Mouse (Mus musculus): ENCODE data around the gene Gm37419. TPM values are rescaled to one million over a fixed set of nuclear protein-coding genes. Genes with fewer than 3 reads are reported as not detected.

The Gm37419 gene
- polyA plus RNA-seq, 1 experiment, result not detected

- no peak overlapping the region for H3K4me2 ChIP-seq (ENCODE audit: low read depth)
- H3K79me2 ChIP-seq (ENCODE audit: control insufficient read depth, insufficient read depth), result peaks cover 13% of the 10 kb centered on the region
- H3K36me3 ChIP-seq (ENCODE audit: control insufficient read depth, insufficient read depth), result no peaks in the 10 kb centered on the region
- no peak overlapping the region for H3ac ChIP-seq (ENCODE audit: control insufficient read depth, insufficient read length)
- no peaks in the 10 kb centered on the region for H3K27me3 ChIP-seq (ENCODE audit: control insufficient read depth, insufficient read depth, insufficient read length)
- H3K4me3 ChIP-seq, result no peak overlapping the region
- TF ChIP-seq MYOD1 (IDR thresholded peaks at IDR 0.05; ENCODE audit: control insufficient read depth in 1 of 3, insufficient read length in 2 of 3, low read depth in 2 of 3) (no peak), TCF3 (IDR thresholded peaks at IDR 0.05; ENCODE audit: insufficient read length, low read depth) (no peak), CEBPB (IDR thresholded peaks at IDR 0.05; ENCODE audit: insufficient read depth, poor library complexity, severe bottlenecking) (no peak), E2F4 (IDR thresholded peaks at IDR 0.05; ENCODE audit: insufficient read depth) (no peak), REST (IDR thresholded peaks at IDR 0.05; ENCODE audit: insufficient read depth, insufficient read length) (no peak), POLR2A (IDR thresholded peaks at IDR 0.05; ENCODE audit: insufficient read length, low read depth) (no peak), USF1 (IDR thresholded peaks at IDR 0.05; ENCODE audit: low read depth) (no peak), TCF12 (IDR thresholded peaks at IDR 0.05; ENCODE audit: insufficient read depth, poor library complexity, severe bottlenecking) (no peak), MAX (IDR thresholded peaks at IDR 0.05; ENCODE audit: low read depth) (no peak), MYOG (IDR thresholded peaks at IDR 0.05; ENCODE audit: control insufficient read depth in 1 of 3, insufficient read depth in 1 of 3, insufficient read length in 2 of 3, low read depth in 2 of 3) (no peak), POLR2AphosphoS2 (IDR thresholded peaks at IDR 0.05; ENCODE audit: insufficient read length, low read depth) (no peak), SRF (IDR thresholded peaks at IDR 0.05; ENCODE audit: control insufficient read depth, insufficient read length, low read depth) (no peak)
Observed at GRCm38 (mm10) chr16:23993351-23994321, 5.4 kb downstream of the Gm37419 start.

DNA sequence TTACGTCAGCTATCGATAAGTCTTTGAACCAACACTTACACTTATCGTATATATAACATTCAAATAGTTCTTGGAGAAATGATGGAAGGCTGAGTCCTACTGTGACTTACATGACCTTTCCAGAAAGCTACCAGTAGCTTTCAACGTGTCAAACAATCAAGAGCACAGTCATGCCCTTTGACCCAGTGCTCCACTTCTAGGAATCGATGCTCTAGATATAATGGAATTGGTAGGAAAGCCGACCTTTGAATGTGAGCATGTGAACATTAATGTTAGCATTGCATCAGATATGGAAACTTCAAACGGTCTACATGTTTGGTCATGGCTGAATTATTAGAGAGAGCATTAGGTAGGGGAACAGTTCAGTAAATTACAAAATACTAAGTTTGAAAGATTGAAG, 8.1 kb downstream of the Gm37419 start:
- no peak overlapping the region for H3K4me3 ChIP-seq
- H3K4me2 ChIP-seq (ENCODE audit: low read depth), result no peak overlapping the region

DNA sequence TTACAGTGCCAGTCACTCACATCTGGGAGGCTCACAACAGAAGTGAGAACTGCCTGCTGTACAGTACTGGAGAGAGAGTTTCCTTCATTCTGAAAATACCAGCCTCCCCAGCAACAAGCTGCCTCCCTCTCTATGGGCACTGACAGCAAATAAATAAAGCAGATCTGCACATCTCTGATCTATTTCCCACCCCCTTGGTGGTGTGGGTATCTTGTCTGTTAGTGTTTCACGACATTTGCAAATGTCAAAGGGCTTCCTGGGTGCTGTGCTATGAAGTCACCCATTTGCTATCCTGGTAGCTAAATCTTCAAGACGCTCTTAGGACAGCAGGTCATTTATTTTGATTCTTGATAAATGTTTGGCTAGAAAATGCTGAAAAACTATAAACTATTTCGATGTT, 8.9 kb downstream of the Gm37419 start:
- Histone ChIP-seq H3ac (ENCODE audit: control insufficient read depth, insufficient read length) (no peak overlapping the region), H3K36me3 (ENCODE audit: control insufficient read depth, insufficient read depth) (no peaks in the 10 kb centered on the region), H3K27me3 (ENCODE audit: control insufficient read depth, insufficient read depth, insufficient read length) (no peaks in the 10 kb centered on the region), H3K4me3 (no peak overlapping the region), H3K79me2 (ENCODE audit: control insufficient read depth, insufficient read depth) (no peaks in the 10 kb centered on the region), H3K4me2 (ENCODE audit: low read depth) (no peak overlapping the region)
- TF ChIP-seq MYOD1 (IDR thresholded peaks at IDR 0.05; ENCODE audit: control insufficient read depth in 1 of 3, insufficient read length in 2 of 3, low read depth in 2 of 3) (no peak), USF1 (IDR thresholded peaks at IDR 0.05; ENCODE audit: low read depth) (no peak), POLR2AphosphoS2 (IDR thresholded peaks at IDR 0.05; ENCODE audit: insufficient read length, low read depth) (no peak), TCF12 (IDR thresholded peaks at IDR 0.05; ENCODE audit: insufficient read depth, poor library complexity, severe bottlenecking) (no peak), CEBPB (IDR thresholded peaks at IDR 0.05; ENCODE audit: insufficient read depth, poor library complexity, severe bottlenecking) (no peak), TCF3 (IDR thresholded peaks at IDR 0.05; ENCODE audit: insufficient read length, low read depth) (no peak), SRF (IDR thresholded peaks at IDR 0.05; ENCODE audit: control insufficient read depth, insufficient read length, low read depth) (no peak), POLR2A (IDR thresholded peaks at IDR 0.05; ENCODE audit: insufficient read length, low read depth) (no peak), E2F4 (IDR thresholded peaks at IDR 0.05; ENCODE audit: insufficient read depth) (no peak), REST (IDR thresholded peaks at IDR 0.05; ENCODE audit: insufficient read depth, insufficient read length) (no peak), MYOG (IDR thresholded peaks at IDR 0.05; ENCODE audit: control insufficient read depth in 1 of 3, insufficient read depth in 1 of 3, insufficient read length in 2 of 3, low read depth in 2 of 3) (no peak), MAX (IDR thresholded peaks at IDR 0.05; ENCODE audit: low read depth) (no peak)

More for the DNA sequence above, 8.1 kb downstream of the Gm37419 start:
- no peaks in the 10 kb centered on the region for H3K27me3 ChIP-seq (ENCODE audit: control insufficient read depth, insufficient read depth, insufficient read length)
- no peaks in the 10 kb centered on the region for H3K79me2 ChIP-seq (ENCODE audit: control insufficient read depth, insufficient read depth)
- no peaks in the 10 kb centered on the region for H3K36me3 ChIP-seq (ENCODE audit: control insufficient read depth, insufficient read depth)
- no peak overlapping the region for H3ac ChIP-seq (ENCODE audit: control insufficient read depth, insufficient read length)
- no peak for TF ChIP-seq POLR2AphosphoS2 (IDR thresholded peaks at IDR 0.05; ENCODE audit: insufficient read length, low read depth)

DNA sequence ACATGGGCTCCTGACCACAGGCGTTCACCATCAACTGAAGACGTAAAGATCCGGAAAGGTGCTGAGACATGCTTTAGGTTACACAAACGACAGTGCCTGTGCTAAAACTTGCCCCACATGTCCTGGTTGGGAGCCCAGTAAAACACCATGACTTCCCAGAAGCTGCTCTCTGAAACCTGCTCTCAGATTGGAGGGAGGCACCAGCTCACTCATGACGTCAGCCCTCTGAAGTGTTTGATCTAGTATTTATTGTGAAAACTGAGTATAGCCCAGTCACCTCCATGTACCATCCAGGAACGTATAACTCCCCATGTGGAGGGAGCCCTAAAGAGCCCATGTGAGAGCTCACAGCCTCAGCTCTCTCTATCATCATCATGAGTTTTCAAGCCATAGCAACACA, 9.6 kb downstream of the Gm37419 start:
- Histone ChIP-seq H3K4me2 (ENCODE audit: low read depth) (no peak overlapping the region), H3K79me2 (ENCODE audit: control insufficient read depth, insufficient read depth) (no peaks in the 10 kb centered on the region), H3K27me3 (ENCODE audit: control insufficient read depth, insufficient read depth, insufficient read length) (no peaks in the 10 kb centered on the region), H3K4me3 (no peak overlapping the region), H3K36me3 (ENCODE audit: control insufficient read depth, insufficient read depth) (no peaks in the 10 kb centered on the region), H3ac (ENCODE audit: control insufficient read depth, insufficient read length) (no peak overlapping the region)
- TF ChIP-seq POLR2A (IDR thresholded peaks at IDR 0.05; ENCODE audit: insufficient read length, low read depth) (no peak), TCF3 (IDR thresholded peaks at IDR 0.05; ENCODE audit: insufficient read length, low read depth) (no peak), MYOG (IDR thresholded peaks at IDR 0.05; ENCODE audit: control insufficient read depth in 1 of 3, insufficient read depth in 1 of 3, insufficient read length in 2 of 3, low read depth in 2 of 3) (no peak), REST (IDR thresholded peaks at IDR 0.05; ENCODE audit: insufficient read depth, insufficient read length) (no peak), SRF (IDR thresholded peaks at IDR 0.05; ENCODE audit: control insufficient read depth, insufficient read length, low read depth) (no peak), TCF12 (IDR thresholded peaks at IDR 0.05; ENCODE audit: insufficient read depth, poor library complexity, severe bottlenecking) (no peak), CEBPB (IDR thresholded peaks at IDR 0.05; ENCODE audit: insufficient read depth, poor library complexity, severe bottlenecking) (no peak), MYOD1 (IDR thresholded peaks at IDR 0.05; ENCODE audit: control insufficient read depth in 1 of 3, insufficient read length in 2 of 3, low read depth in 2 of 3) (no peak)

Data from myocyte (in vitro differentiated cells).